Mouse (Mus musculus): ENCODE data around the gene 2310061I04Rik. TPM values are rescaled to one million over a fixed set of nuclear protein-coding genes. Genes with fewer than 3 reads are reported as not detected.

Gene 2310061I04Rik
- polyA plus RNA-seq, 1 experiment from 2014 or later, result 33.7 TPM

GRCm38 (mm10) chr17:35909186-35909918 lies 12.1 kb upstream of the 2310061I04Rik start:
- H3K36me3 ChIP-seq (ENCODE audit: control insufficient read depth, insufficient read depth, low read length), result peaks cover 17% of the 10 kb centered on the region

GRCm38 (mm10) chr17:35907609-35908008 lies 10.4 kb upstream of the 2310061I04Rik start:
- H3K4me2 ChIP-seq, result no peak overlapping the region
- peaks cover 11% of the 10 kb centered on the region for H3K4me1 ChIP-seq (replicated peaks; ENCODE audit: control insufficient read depth, insufficient read depth, low read length)
- DNase-seq (ENCODE audit: low spot score) (no peak), ATAC-seq (replicated peaks; ENCODE audit: low FRiP score) (no peak)
- H3K27ac ChIP-seq (ENCODE audit: low read depth, low read length), result no peak overlapping the region
- 75% methylated on average over 2 of the region's 2 CpGs for WGBS
- H3K9me3 ChIP-seq (ENCODE audit: control insufficient read depth, low read length), result no peaks in the 10 kb centered on the region
- no peak overlapping the region for H3K4me3 ChIP-seq (ENCODE audit: low read depth, low read length)
- peaks cover 15% of the 10 kb centered on the region for H3K36me3 ChIP-seq (ENCODE audit: control insufficient read depth, insufficient read depth, low read length)
- no peak overlapping the region for H3K9ac ChIP-seq (ENCODE audit: low read depth, low read length)
- H3K27me3 ChIP-seq (replicated peaks; ENCODE audit: control insufficient read depth, insufficient read depth, low read length), result no peaks in the 10 kb centered on the region

More at GRCm38 (mm10) chr17:35909186-35909918, 12.1 kb upstream of the 2310061I04Rik start:
- peak overlapping the region; percentile 65 for H3K9ac ChIP-seq (ENCODE audit: low read depth, low read length)
- peak overlapping the region; percentile 26; the same call in 1 of the 2 replicates for H3K27ac ChIP-seq (ENCODE audit: low read depth, low read length)
- peak overlapping the region; percentile 83 for H3K4me2 ChIP-seq
- ATAC-seq (replicated peaks; ENCODE audit: low FRiP score), result peak; percentile 39
- 33% methylated on average over 20 of the region's 20 CpGs for WGBS
- H3K4me1 ChIP-seq (replicated peaks; ENCODE audit: control insufficient read depth, insufficient read depth, low read length), result peaks cover 17% of the 10 kb centered on the region
- H3K9me3 ChIP-seq (ENCODE audit: control insufficient read depth, low read length), result no peaks in the 10 kb centered on the region
- no peak for DNase-seq (ENCODE audit: low spot score)
- peak overlapping the region; percentile 69 for H3K4me3 ChIP-seq (ENCODE audit: low read depth, low read length)
- no peaks in the 10 kb centered on the region for H3K27me3 ChIP-seq (replicated peaks; ENCODE audit: control insufficient read depth, insufficient read depth, low read length)

- peaks cover 10% of the 10 kb centered on the region; the same call in 1 of the 2 replicates for H3K36me3 ChIP-seq (ENCODE audit: control insufficient read depth, insufficient read depth, low read length)
- peaks cover 11% of the 10 kb centered on the region for H3K4me1 ChIP-seq (replicated peaks; ENCODE audit: control insufficient read depth, insufficient read depth, low read length)
- ATAC-seq (replicated peaks; ENCODE audit: low FRiP score), result no peak
- H3K9ac ChIP-seq (ENCODE audit: low read depth, low read length), result no peak overlapping the region
- DNase-seq (ENCODE audit: low spot score), result no peak
- no peaks in the 10 kb centered on the region for H3K9me3 ChIP-seq (ENCODE audit: control insufficient read depth, low read length)
- H3K4me2 ChIP-seq, result no peak overlapping the region
- no peak overlapping the region for H3K4me3 ChIP-seq (ENCODE audit: low read depth, low read length)
- H3K27ac ChIP-seq (ENCODE audit: low read depth, low read length), result no peak overlapping the region
- no peaks in the 10 kb centered on the region for H3K27me3 ChIP-seq (replicated peaks; ENCODE audit: control insufficient read depth, insufficient read depth, low read length)
- 87% methylated on average over 1 of the region's 1 CpGs for WGBS
Observed at GRCm38 (mm10) chr17:35905587-35905986, 8.4 kb upstream of the 2310061I04Rik start.

GRCm38 (mm10) chr17:35903992-35904355 lies 6.7 kb upstream of the 2310061I04Rik start:
- no peak overlapping the region for H3K4me2 ChIP-seq
- H3K4me3 ChIP-seq (ENCODE audit: low read depth, low read length), result no peak overlapping the region
- WGBS, result 65% methylated on average over 4 of the region's 4 CpGs
- no peak overlapping the region for H3K9ac ChIP-seq (ENCODE audit: low read depth, low read length)
- H3K9me3 ChIP-seq (ENCODE audit: control insufficient read depth, low read length), result no peaks in the 10 kb centered on the region
- no peak for ATAC-seq (replicated peaks; ENCODE audit: low FRiP score)
- no peak overlapping the region for H3K27ac ChIP-seq (ENCODE audit: low read depth, low read length)
- DNase-seq (ENCODE audit: low spot score), result no peak
- H3K36me3 ChIP-seq (ENCODE audit: control insufficient read depth, insufficient read depth, low read length), result peaks cover 18% of the 10 kb centered on the region
- H3K4me1 ChIP-seq (replicated peaks; ENCODE audit: control insufficient read depth, insufficient read depth, low read length), result peaks cover 11% of the 10 kb centered on the region
- H3K27me3 ChIP-seq (replicated peaks; ENCODE audit: control insufficient read depth, insufficient read depth, low read length), result no peaks in the 10 kb centered on the region

GRCm38 (mm10) chr17:35903343-35903991 lies 6.2 kb upstream of the 2310061I04Rik start:
- Histone ChIP-seq H3K4me2 (no peak overlapping the region), H3K36me3 (ENCODE audit: control insufficient read depth, insufficient read depth, low read length) (peaks cover 18% of the 10 kb centered on the region)
- WGBS, result 83% methylated on average over 9 of the region's 9 CpGs

GRCm38 (mm10) chr17:35900636-35901035 lies 3.4 kb upstream of the 2310061I04Rik start:
- no peak for ATAC-seq (replicated peaks; ENCODE audit: low FRiP score)
- H3K36me3 ChIP-seq (ENCODE audit: control insufficient read depth, insufficient read depth, low read length), result peaks cover 20% of the 10 kb centered on the region
- no peak overlapping the region for H3K4me3 ChIP-seq (ENCODE audit: low read depth, low read length)
- H3K27ac ChIP-seq (ENCODE audit: low read depth, low read length), result 0 out of 2 replicates have a peak overlapping the region, but pooled peaks have one; percentile 8
- H3K4me1 ChIP-seq (replicated peaks; ENCODE audit: control insufficient read depth, insufficient read depth, low read length), result peaks cover 24% of the 10 kb centered on the region
- H3K9ac ChIP-seq (ENCODE audit: low read depth, low read length), result no peak overlapping the region
- WGBS, result 44% methylated on average over 3 of the region's 3 CpGs
- no peak overlapping the region for H3K4me2 ChIP-seq
- no peaks in the 10 kb centered on the region for H3K27me3 ChIP-seq (replicated peaks; ENCODE audit: control insufficient read depth, insufficient read depth, low read length)
- DNase-seq (ENCODE audit: low spot score), result no peak
- no peaks in the 10 kb centered on the region for H3K9me3 ChIP-seq (ENCODE audit: control insufficient read depth, low read length)

More at GRCm38 (mm10) chr17:35903343-35903991, 6.2 kb upstream of the 2310061I04Rik start:
- no peak overlapping the region for H3K27ac ChIP-seq (ENCODE audit: low read depth, low read length)
- no peak overlapping the region for H3K9ac ChIP-seq (ENCODE audit: low read depth, low read length)
- peaks cover 11% of the 10 kb centered on the region for H3K4me1 ChIP-seq (replicated peaks; ENCODE audit: control insufficient read depth, insufficient read depth, low read length)
- ATAC-seq (replicated peaks; ENCODE audit: low FRiP score) (no peak), DNase-seq (ENCODE audit: low spot score) (no peak)
- no peaks in the 10 kb centered on the region for H3K27me3 ChIP-seq (replicated peaks; ENCODE audit: control insufficient read depth, insufficient read depth, low read length)
- no peaks in the 10 kb centered on the region for H3K9me3 ChIP-seq (ENCODE audit: control insufficient read depth, low read length)
- H3K4me3 ChIP-seq (ENCODE audit: low read depth, low read length), result no peak overlapping the region

GRCm38 (mm10) chr17:35897644-35898573 lies 678 bp upstream of the 2310061I04Rik start:
- Histone ChIP-seq H3K4me1 (replicated peaks; ENCODE audit: control insufficient read depth, insufficient read depth, low read length) (peaks cover 24% of the 10 kb centered on the region), H3K9ac (ENCODE audit: low read depth, low read length) (peak overlapping the region; percentile 86), H3K27me3 (replicated peaks; ENCODE audit: control insufficient read depth, insufficient read depth, low read length) (no peaks in the 10 kb centered on the region), H3K36me3 (ENCODE audit: control insufficient read depth, insufficient read depth, low read length) (peaks cover 25% of the 10 kb centered on the region), H3K27ac (ENCODE audit: low read depth, low read length) (peak overlapping the region; percentile 86), H3K9me3 (ENCODE audit: control insufficient read depth, low read length) (no peaks in the 10 kb centered on the region), H3K4me3 (ENCODE audit: low read depth, low read length) (peak overlapping the region; percentile 73), H3K4me2 (peak overlapping the region; percentile 69)
- 37% methylated on average over 23 of the region's 23 CpGs for WGBS
- DNase-seq (ENCODE audit: low spot score) (no peak), ATAC-seq (replicated peaks; ENCODE audit: low FRiP score) (peak; percentile 55)

- no peak overlapping the region for H3K4me3 ChIP-seq (ENCODE audit: low read depth, low read length)
- H3K27me3 ChIP-seq (replicated peaks; ENCODE audit: control insufficient read depth, insufficient read depth, low read length), result no peaks in the 10 kb centered on the region
- H3K4me2 ChIP-seq, result no peak overlapping the region
- no peak overlapping the region for H3K9ac ChIP-seq (ENCODE audit: low read depth, low read length)
- H3K4me1 ChIP-seq (replicated peaks; ENCODE audit: control insufficient read depth, insufficient read depth, low read length), result no peaks in the 10 kb centered on the region
- no peaks in the 10 kb centered on the region for H3K9me3 ChIP-seq (ENCODE audit: control insufficient read depth, low read length)
- ATAC-seq (replicated peaks; ENCODE audit: low FRiP score) (no peak), DNase-seq (ENCODE audit: low spot score) (no peak)
- H3K27ac ChIP-seq (ENCODE audit: low read depth, low read length), result no peak overlapping the region
- peaks cover 67% of the 10 kb centered on the region for H3K36me3 ChIP-seq (ENCODE audit: control insufficient read depth, insufficient read depth, low read length)
- WGBS, result 97% methylated on average over 11 of the region's 17 CpGs
Observed at GRCm38 (mm10) chr17:35887725-35888124, 9.5 kb downstream of the 2310061I04Rik start.

All from liver, embryonic 11.5 days (tissue).